16 mouse cellular contexts compared by ENCODE assay signal in the genomic region with DNA sequence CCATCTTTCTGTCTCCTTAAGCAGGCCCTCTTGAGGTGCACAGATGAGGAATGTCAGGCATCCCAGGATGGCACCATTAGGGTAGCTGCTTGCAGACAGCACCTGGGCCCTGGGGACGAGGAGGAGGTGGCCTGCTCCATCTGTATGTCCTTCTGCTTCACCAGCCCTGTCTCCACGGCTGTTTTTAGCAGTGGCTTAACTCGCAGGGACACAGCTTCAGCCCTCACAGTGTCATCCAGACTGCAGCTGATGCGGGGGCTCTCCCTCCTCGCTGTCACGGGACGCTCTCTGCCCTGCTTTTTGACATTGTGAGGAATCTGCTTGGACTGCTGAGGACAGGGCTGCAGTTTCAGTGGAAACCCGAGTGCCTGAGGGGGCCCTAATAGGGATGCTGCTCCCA.
DNase-seq lines count a peak whose midpoint lies in the region; ATAC-seq and TF ChIP-seq lines count a peak whose summit lies in the region.
"Had no signal": no experiment of that assay in that cellular context is flagged by ENCODE, and none has a peak within 500 bp of the region (broad histone marks: within the 10 kb centered on the region; RNA-seq: fewer than 3 reads in every experiment).

No protein-coding gene starts in this region.

- WGBS in cerebellum, adult 2 months, result 40% methylated on average over 8 of the region's 8 CpGs
- WGBS in lung, embryonic 14.5 days, result 27% methylated on average over 8 of the region's 8 CpGs
- 57% methylated on average over 8 of the region's 8 CpGs for WGBS in embryonic facial prominence, embryonic 10.5 days
- 59% methylated on average over 8 of the region's 8 CpGs for WGBS in midbrain, postnatal 0 days

- no peaks in the 10 kb centered on the region for H3K9me3 ChIP-seq in lung, embryonic 14.5 days (ENCODE audit: low read depth, low read length)
- H3K9me3 ChIP-seq in embryonic facial prominence, embryonic 10.5 days, result no peaks in the 10 kb centered on the region; the same call in 1 of the 2 replicates
- H3K9me3 ChIP-seq in midbrain, postnatal 0 days (ENCODE audit: low read length), result peaks cover 6% of the 10 kb centered on the region; the same call in 1 of the 2 replicates
- H3K9me3 ChIP-seq: hindbrain, embryonic 12.5 days; kidney, embryonic 15.5 days had no signal

- H3K27ac ChIP-seq in cerebellum, adult 2 months (ENCODE audit: insufficient read depth, low read length), result no peak overlapping the region
- H3K27ac ChIP-seq in lung, embryonic 14.5 days (ENCODE audit: low read depth), result no peak overlapping the region
- H3K27ac ChIP-seq in embryonic facial prominence, embryonic 10.5 days (replicated peaks), result 0 out of 2 replicates have a peak overlapping the region, but pooled peaks have one; percentile 48
- H3K27ac ChIP-seq in midbrain, postnatal 0 days (ENCODE audit: low read depth, low read length), result no peak overlapping the region
- H3K27ac ChIP-seq: embryonic facial prominence, embryonic 15.5 days; hindbrain, embryonic 12.5 days; kidney, embryonic 15.5 days; limb, embryonic 12.5 days; neural tube, embryonic 13.5 days had no signal

- TF ChIP-seq POLR2A in cerebellum, adult 2 months (IDR thresholded peaks at IDR 0.05; ENCODE audit: borderline replicate concordance, insufficient read depth, low read length), result no peak

- H3K36me3 ChIP-seq in lung, embryonic 14.5 days (ENCODE audit: insufficient read depth), result no peaks in the 10 kb centered on the region
- H3K36me3 ChIP-seq in embryonic facial prominence, embryonic 10.5 days (replicated peaks), result no peaks in the 10 kb centered on the region
- H3K36me3 ChIP-seq in midbrain, postnatal 0 days (ENCODE audit: insufficient read depth, low read length), result no peaks in the 10 kb centered on the region
- H3K36me3 ChIP-seq: embryonic facial prominence, embryonic 15.5 days; hindbrain, embryonic 12.5 days; kidney, embryonic 15.5 days; limb, embryonic 12.5 days; neural tube, embryonic 13.5 days had no signal

- no peak overlapping the region for H3K9ac ChIP-seq in lung, embryonic 14.5 days
- no peak overlapping the region for H3K9ac ChIP-seq in midbrain, postnatal 0 days (replicated peaks; ENCODE audit: low read length, poor library complexity, severe bottlenecking)
- H3K9ac ChIP-seq: embryonic facial prominence, embryonic 15.5 days; hindbrain, embryonic 12.5 days; kidney, embryonic 15.5 days; limb, embryonic 12.5 days; neural tube, embryonic 13.5 days had no signal

- TF ChIP-seq CTCF in cerebellum, adult 2 months (IDR thresholded peaks at IDR 0.05; ENCODE audit: borderline replicate concordance, insufficient read depth, low read depth, low read length), result no peak
- no peak for TF ChIP-seq CTCF in lung, embryonic 14.5 days (IDR thresholded peaks at IDR 0.05; ENCODE audit: low read depth)
- TF ChIP-seq CTCF in midbrain, postnatal 0 days (IDR thresholded peaks at IDR 0.05), result no peak

- peak; percentile 24 to 52 for DNase-seq in cerebellum, adult 2 months
- DNase-seq in cerebellum, adult 11 months, result no peak
- peak; percentile 2 for DNase-seq in lung, embryonic 14.5 days
- DNase-seq in lung, postnatal 25 days (ENCODE audit: low spot score), result no peak
- DNase-seq in embryonic facial prominence, embryonic 10.5 days (ENCODE audit: low spot score), result no peak
- peak; percentile 22 for DNase-seq in retina, embryonic 14.5 days (ENCODE audit: low spot score)
- no peak for DNase-seq in midbrain, postnatal 0 days (ENCODE audit: low spot score)
- no peak for DNase-seq in spleen, postnatal 14 days (ENCODE audit: low spot score in 2 of 2)
- DNase-seq: lung, postnatal 4 days; thymus, postnatal 4 days had no signal

- H3K4me3 ChIP-seq in cerebellum, adult 2 months (replicated peaks; ENCODE audit: insufficient read depth, low read depth, low read length), result no peak overlapping the region
- no peak overlapping the region for H3K4me3 ChIP-seq in lung, embryonic 14.5 days (ENCODE audit: low read depth, low read length)
- H3K4me3 ChIP-seq in embryonic facial prominence, embryonic 10.5 days, result no peak overlapping the region
- no peak overlapping the region for H3K4me3 ChIP-seq in midbrain, postnatal 0 days (ENCODE audit: low read depth, low read length)
- H3K4me3 ChIP-seq: embryonic facial prominence, embryonic 15.5 days; hindbrain, embryonic 12.5 days; kidney, embryonic 15.5 days; limb, embryonic 12.5 days; neural tube, embryonic 13.5 days had no signal

- H3K27me3 ChIP-seq in cerebellum, adult 2 months (ENCODE audit: control insufficient read depth, insufficient read depth, low read length), result no peaks in the 10 kb centered on the region
- H3K27me3 ChIP-seq in lung, embryonic 14.5 days (ENCODE audit: insufficient read depth, low read length), result no peaks in the 10 kb centered on the region
- no peaks in the 10 kb centered on the region for H3K27me3 ChIP-seq in embryonic facial prominence, embryonic 10.5 days (replicated peaks; ENCODE audit: low read depth, poor library complexity, severe bottlenecking)
- H3K27me3 ChIP-seq in midbrain, postnatal 0 days (ENCODE audit: insufficient read depth, low read length), result no peaks in the 10 kb centered on the region
- H3K27me3 ChIP-seq: embryonic facial prominence, embryonic 15.5 days; hindbrain, embryonic 12.5 days; kidney, embryonic 15.5 days; limb, embryonic 12.5 days; neural tube, embryonic 13.5 days; Patski had no signal

- H3K4me1 ChIP-seq in cerebellum, adult 2 months (ENCODE audit: control insufficient read depth, insufficient read depth, low read length), result 0 out of 2 replicates have a peak, but pooled peaks cover 3% of the 10 kb centered on the region
- H3K4me1 ChIP-seq in lung, embryonic 14.5 days (ENCODE audit: insufficient read depth), result no peaks in the 10 kb centered on the region
- peaks cover 7% of the 10 kb centered on the region; the same call in 1 of the 2 replicates for H3K4me1 ChIP-seq in embryonic facial prominence, embryonic 10.5 days
- no peaks in the 10 kb centered on the region for H3K4me1 ChIP-seq in midbrain, postnatal 0 days (ENCODE audit: insufficient read depth, low read length)
- H3K4me1 ChIP-seq: embryonic facial prominence, embryonic 15.5 days; limb, embryonic 12.5 days; neural tube, embryonic 13.5 days had no signal

- no peak overlapping the region for H3K4me2 ChIP-seq in lung, embryonic 14.5 days
- no peak overlapping the region for H3K4me2 ChIP-seq in midbrain, postnatal 0 days (ENCODE audit: low read depth, low read length, poor library complexity, severe bottlenecking)
- H3K4me2 ChIP-seq: embryonic facial prominence, embryonic 15.5 days; hindbrain, embryonic 12.5 days; kidney, embryonic 15.5 days; limb, embryonic 12.5 days; neural tube, embryonic 13.5 days had no signal

- ATAC-seq in lung, embryonic 14.5 days (ENCODE audit: insufficient read depth), result no peak
- ATAC-seq in midbrain, postnatal 0 days (ENCODE audit: low FRiP score), result no peak
- ATAC-seq: Patski had no signal

Comparison
In these comparisons a context has a peak if more than half of its experiments do, and no peak if none do; other contexts are left out.
1. DNase-seq: peak in cerebellum, adult 2 months (2 of 2), lung, embryonic 14.5 days (single experiment) and retina, embryonic 14.5 days (single experiment); none in cerebellum, adult 11 months (single experiment), lung, postnatal 25 days (single experiment), embryonic facial prominence, embryonic 10.5 days (single experiment), midbrain, postnatal 0 days (single experiment) and spleen, postnatal 14 days (0 of 2).